Mouse (Mus musculus) MEL (cell line): ENCODE results near the gene Tmem164. TPM values are rescaled to one million over a fixed set of nuclear protein-coding genes. Genes with fewer than 3 reads are reported as not detected.
A peak's percentile ranks its signal among the peaks of the same experiment; 100 is the strongest.
"Not testable (repeated sequence)": the region's sequence is repeated elsewhere in the genome, so short reads cannot be mapped to it uniquely, and the experiment has no call there.

Source experiments
- DNase-seq: peaks from one replicate; pipeline ENCODE4 v3.0.0; 2011; ENCODE audit warnings: low read depth, low spot score
- H3K27ac ChIP-seq: 2 replicates; pipeline ENCODE4 v1.5.1; 2012; ENCODE audit warnings: low read depth, mild to moderate bottlenecking, control low read depth, low read length, moderate library complexity; ENCODE audit not compliant: control insufficient read depth
- H3K27me3 ChIP-seq, 2 experiments: fragments of 150-350 bp in 1 of 2; sonication (generic) in 1 of 2; 2 replicates each; pipeline ENCODE4 v1.6.1; 2012; ENCODE audit warnings: low read length in 2 of 2, mild to moderate bottlenecking in 2 of 2, improper control_type of control experiment in 1 of 2, moderate library complexity in 1 of 2; ENCODE audit not compliant: insufficient read depth in 2 of 2, control insufficient read depth in 1 of 2
- H3K36me3 ChIP-seq, 2 experiments: 2 replicates each; pipeline ENCODE4 v1.6.1; 2012 to 2014; ENCODE audit warnings: low read length in 2 of 2, improper control_type of control experiment in 1 of 2, inconsistent platforms in 1 of 2, mild to moderate bottlenecking in 1 of 2; ENCODE audit not compliant: insufficient read depth in 2 of 2, control insufficient read depth in 1 of 2
- H3K4me1 ChIP-seq, 2 experiments: fragments of 150-350 bp in 1 of 2; sonication (generic) in 1 of 2; 2 replicates each; pipeline ENCODE4 v1.6.1; 2012; ENCODE audit warnings: low read length in 2 of 2, improper control_type of control experiment in 1 of 2, mild to moderate bottlenecking in 1 of 2; ENCODE audit not compliant: insufficient read depth in 2 of 2, control insufficient read depth in 1 of 2
- H3K4me3 ChIP-seq, 2 experiments: fragments of 150-350 bp in 1 of 2; sonication (generic) in 1 of 2; 2 replicates each; pipeline ENCODE4 v1.5.1; 2012; ENCODE audit warnings: low read depth in 2 of 2, low read length in 2 of 2, mild to moderate bottlenecking in 2 of 2, moderate library complexity in 2 of 2, control low read depth in 1 of 2, improper control_type of control experiment in 1 of 2; ENCODE audit not compliant: control insufficient read depth in 1 of 2, insufficient read depth in 1 of 2
- H3K79me2 ChIP-seq: 2 replicates; pipeline ENCODE4 v1.6.1; 2012; ENCODE audit warnings: mild to moderate bottlenecking, low read length, moderate library complexity; ENCODE audit not compliant: control insufficient read depth, poor library complexity, insufficient read depth
- H3K9ac ChIP-seq: 2 replicates; pipeline ENCODE4 v1.6.1; 2012; ENCODE audit warnings: low read depth, mild to moderate bottlenecking, control low read depth, low read length, moderate library complexity; ENCODE audit not compliant: control insufficient read depth, poor library complexity, severe bottlenecking
- H3K9me3 ChIP-seq: fragments of 150-350 bp; sonication (generic); replicated peaks from 2 replicates; pipeline ENCODE4 v1.6.1; 2012; ENCODE audit warnings: mild to moderate bottlenecking, low read length, improper control_type of control experiment, moderate library complexity; ENCODE audit not compliant: insufficient read depth
- BHLHE40 ChIP-seq: IDR thresholded peaks from 2 replicates; pipeline ENCODE4 v1.6.1; 2012; ENCODE audit warnings: low read depth, mild to moderate bottlenecking, inconsistent platforms, low read length, improper control_type of control experiment, borderline replicate concordance
- CTCF ChIP-seq, 3 experiments: IDR thresholded peaks in 2 of 3; conservative IDR thresholded peaks in 1 of 3; 2 replicates each; pipeline ENCODE4 v1.5.1; 2011 to 2012; ENCODE audit warnings: low read length in 3 of 3, low read depth in 2 of 3, mild to moderate bottlenecking in 2 of 3, improper control_type of control experiment in 1 of 3, inconsistent platforms in 1 of 3, mixed read lengths in 1 of 3, moderate library complexity in 1 of 3; ENCODE audit not compliant: control insufficient read depth in 1 of 3, insufficient read depth in 1 of 3, poor library complexity in 1 of 3, severe bottlenecking in 1 of 3
- GABPA ChIP-seq: IDR thresholded peaks from 2 replicates; pipeline ENCODE4 v1.6.1; 2012; ENCODE audit warnings: low read depth, mild to moderate bottlenecking, inconsistent platforms, low read length, improper control_type of control experiment, moderate library complexity
- MEF2A ChIP-seq: IDR thresholded peaks from 2 replicates; pipeline ENCODE4 v1.6.1; 2014; ENCODE audit warnings: low read depth, mild to moderate bottlenecking, inconsistent platforms, low read length, improper control_type of control experiment; ENCODE audit not compliant: poor library complexity, insufficient replicate concordance, severe bottlenecking; ENCODE audit errors: extremely low read depth
- MXI1 ChIP-seq: IDR thresholded peaks from 2 replicates; pipeline ENCODE4 v1.6.1; 2011; ENCODE audit warnings: mild to moderate bottlenecking, low read depth, low read length, improper control_type of control experiment
- POLR2AphosphoS2 ChIP-seq: IDR thresholded peaks from 2 replicates; pipeline ENCODE4 v1.6.1; 2011; ENCODE audit warnings: low read length, improper control_type of control experiment
- RAD21 ChIP-seq: IDR thresholded peaks from 2 replicates; pipeline ENCODE4 v1.6.1; 2011; ENCODE audit warnings: mild to moderate bottlenecking, low read depth, low read length, improper control_type of control experiment
- RCOR1 ChIP-seq: IDR thresholded peaks from 2 replicates; pipeline ENCODE4 v1.6.1; 2012; ENCODE audit warnings: low read depth, mild to moderate bottlenecking, inconsistent platforms, low read length, improper control_type of control experiment
- SMC3 ChIP-seq: IDR thresholded peaks from 2 replicates; pipeline ENCODE4 v1.6.1; 2011; ENCODE audit warnings: low read depth, low read length, improper control_type of control experiment
- TBP ChIP-seq: IDR thresholded peaks from 2 replicates; pipeline ENCODE4 v1.8.0; 2011; ENCODE audit warnings: low read depth, low read length, improper control_type of control experiment
- ZC3H11A ChIP-seq: IDR thresholded peaks from 2 replicates; pipeline ENCODE4 v1.6.1; 2012; ENCODE audit warnings: low read depth, mild to moderate bottlenecking, inconsistent platforms, low read length, improper control_type of control experiment
- ZKSCAN1 ChIP-seq: IDR thresholded peaks from 2 replicates; pipeline ENCODE4 v1.6.1; 2012; ENCODE audit warnings: low read depth, mild to moderate bottlenecking, inconsistent platforms, low read length, improper control_type of control experiment, moderate library complexity
- ZMIZ1 ChIP-seq: IDR thresholded peaks from 2 replicates; pipeline ENCODE4 v1.6.1; 2012; ENCODE audit warnings: low read depth, mild to moderate bottlenecking, inconsistent platforms, low read length, improper control_type of control experiment, moderate library complexity
- polyA plus RNA-seq, 2 experiments: library from polyadenylated mRNA; stranded (reverse) in 1 of 2; unstranded in 1 of 2; fragments of >175 nt in 1 of 2; fragments of >200 nt in 1 of 2; gene quantifications; 2 replicates each; pipeline versions ENCODE4 v1.2.1 to v1.2.4; 2012; ENCODE audit warnings: low replicate concordance in 2 of 2, low read depth in 1 of 2; ENCODE audit not compliant: insufficient read length in 2 of 2, insufficient read depth in 1 of 2, missing spikeins in 1 of 2
- total RNA-seq: library from RNA; depleted of rRNA; stranded (reverse); fragments of 300-350 nt; gene quantifications from 2 replicates; pipeline ENCODE4 v1.2.3, GENCODE M21; 2012

Gene Tmem164
- total and polyA plus RNA-seq, 3 experiments: 34.3 to 92.4 (median 72.8) TPM

DNA sequence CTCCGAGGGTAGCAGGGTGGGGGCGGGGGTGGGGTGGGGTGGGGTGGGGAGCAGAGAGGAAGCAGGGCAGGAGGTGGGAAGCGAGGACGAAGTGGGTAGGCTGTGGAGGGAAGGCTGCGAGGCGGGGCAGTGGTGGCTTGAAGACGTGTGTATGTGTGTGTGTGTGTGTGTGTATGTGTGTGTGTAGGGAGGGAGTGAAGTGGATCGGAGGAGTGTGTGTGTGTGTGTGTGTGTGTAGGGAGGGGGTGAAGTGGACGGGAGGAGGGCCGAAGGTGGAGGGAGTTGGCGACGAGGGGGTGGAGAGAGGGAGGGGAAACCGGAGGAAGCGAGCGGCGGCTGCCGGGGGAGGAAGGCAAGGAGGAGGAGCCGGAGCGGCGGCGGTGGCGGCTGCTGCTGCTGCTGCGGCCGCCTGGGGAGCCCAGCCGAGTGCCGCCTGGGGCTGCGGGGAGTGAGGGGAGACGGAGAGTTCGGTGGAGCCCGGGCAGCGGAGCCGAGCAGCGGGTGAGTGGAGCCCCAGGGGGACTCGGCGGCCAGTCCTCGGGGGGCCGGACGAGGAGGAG, at the start of gene Tmem164 (continued):
- TF ChIP-seq BHLHE40 (no peak), TBP (no peak), POLR2AphosphoS2 (no peak)

DNA sequence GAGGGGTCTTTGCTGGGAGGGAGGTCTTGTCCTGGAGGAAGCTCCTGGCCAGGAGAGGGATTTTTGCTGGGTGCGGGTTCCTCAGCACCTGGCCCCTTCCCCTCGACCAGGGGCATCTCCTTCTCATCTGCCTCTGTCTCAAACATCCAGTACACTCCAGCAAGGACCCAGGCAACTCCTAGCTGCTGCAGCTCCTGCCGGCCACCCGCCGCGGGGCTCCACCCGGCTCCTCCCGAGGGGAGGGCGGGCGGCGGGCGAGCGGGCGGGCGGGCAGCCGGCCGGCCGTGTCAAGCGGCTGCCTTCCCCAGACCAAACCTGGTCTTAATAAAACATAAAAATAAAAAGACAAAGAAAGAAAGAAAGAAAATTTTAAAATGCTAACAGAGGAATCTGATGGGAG, 48.2 kb upstream of the Tmem164 start:
- not testable (repeated sequence) for H3K9me3 ChIP-seq, H3K4me1 ChIP-seq, H3K36me3 ChIP-seq

DNA sequence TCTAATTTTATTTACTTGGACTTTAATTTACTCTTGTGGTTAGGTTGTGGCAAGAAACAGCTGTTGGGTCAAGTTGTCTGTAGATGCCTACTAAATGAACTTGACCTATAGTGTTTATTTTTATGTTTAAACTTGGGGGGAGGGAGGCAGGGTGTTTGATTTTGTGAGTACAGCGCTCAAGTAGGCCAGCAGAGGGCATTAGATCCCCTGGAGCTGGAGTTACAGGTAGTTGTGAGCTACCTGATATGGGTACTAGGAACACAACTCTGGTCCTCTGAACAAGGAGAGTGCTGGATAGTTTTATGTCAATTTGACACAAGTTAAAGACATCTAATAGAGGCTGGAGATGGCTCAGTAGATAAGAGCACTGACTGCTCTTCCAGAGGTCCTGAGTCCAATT, 34.0 kb upstream of the Tmem164 start:
- Histone ChIP-seq H3K27ac (no peak overlapping the region), H3K9ac (no peak overlapping the region), H3K36me3 (peaks cover 0 to 10% of the 10 kb centered on the region in 2 experiments; a peak in 2 of 4 replicates), H3K79me2 (no peaks in the 10 kb centered on the region), H3K4me3 (no peak overlapping the region), H3K9me3 (no peaks in the 10 kb centered on the region), H3K27me3 (no peaks in the 10 kb centered on the region; a peak in 1 of 4 replicates), H3K4me1 (peaks cover 9 to 15% of the 10 kb centered on the region in 2 experiments)
- TF ChIP-seq ZC3H11A: peak; percentile 49; the same call in 1 of the 2 replicates
- no peak for TF ChIP-seq POLR2AphosphoS2
- peak; percentile 58 for TF ChIP-seq SMC3
- TF ChIP-seq ZKSCAN1: no peak
- no peak for TF ChIP-seq RCOR1
- no peak for TF ChIP-seq ZMIZ1
- TF ChIP-seq RAD21: peak; percentile 51
- TF ChIP-seq MEF2A: no peak
- no peak for TF ChIP-seq GABPA
- peak; percentile 25 to 46 (median 43) for TF ChIP-seq CTCF (IDR thresholded peaks at IDR 0.05 in 2 of 3, conservative IDR thresholded peaks at IDR 0.05 in 1 of 3; ENCODE audit: control insufficient read depth in 1 of 3, insufficient read depth in 1 of 3, low read depth in 2 of 3, low read length in 3 of 3, poor library complexity in 1 of 3, severe bottlenecking in 1 of 3)
- TF ChIP-seq MXI1: no peak
- DNase-seq: peak; percentile 24

More for the DNA sequence above, 48.2 kb upstream of the Tmem164 start:
- H3K79me2 ChIP-seq, H3K9ac ChIP-seq, H3K27ac ChIP-seq, H3K4me3 ChIP-seq, DNase-seq, H3K27me3 ChIP-seq: not testable (repeated sequence)
